Mouse (Mus musculus): ENCODE data around the gene Atp6v1g1.
A peak's percentile ranks its signal among the peaks of the same experiment; 100 is the strongest.

Atp6v1g1 gene

GRCm38 (mm10) chr4:63546441-63547055 lies 2.0 kb downstream of the Atp6v1g1 start:
- DNase-seq (ENCODE audit: low spot score) = no peak

- DNase-seq (ENCODE audit: low spot score) = no peak
These were observed 3.2 kb downstream of the Atp6v1g1 start for GRCm38 (mm10) chr4:63547799-63548198.

- DNase-seq (ENCODE audit: low spot score) = no peak
These were observed 3.9 kb downstream of the Atp6v1g1 start for GRCm38 (mm10) chr4:63548491-63548890.

DNA sequence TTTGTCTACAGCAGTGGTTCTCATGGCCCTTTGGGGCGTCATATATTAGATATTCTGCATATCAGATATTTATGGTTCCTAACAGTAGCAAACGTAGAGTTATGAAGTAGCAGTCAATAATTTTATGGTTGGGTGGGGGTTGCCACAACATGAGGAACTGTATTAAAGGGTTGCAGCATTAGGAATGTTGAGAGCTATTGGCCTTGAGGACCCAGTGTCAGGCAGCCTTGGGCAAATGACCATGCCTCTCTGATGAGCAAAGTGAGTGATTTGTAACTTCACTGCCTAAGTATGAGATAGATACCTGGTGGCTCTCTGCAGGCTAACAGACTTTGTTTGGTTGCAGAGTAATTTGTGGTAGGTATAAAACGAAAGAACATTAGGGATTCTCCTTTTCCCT lies 6.3 kb downstream of the Atp6v1g1 start:
- no peak for DNase-seq (ENCODE audit: low spot score)

DNA sequence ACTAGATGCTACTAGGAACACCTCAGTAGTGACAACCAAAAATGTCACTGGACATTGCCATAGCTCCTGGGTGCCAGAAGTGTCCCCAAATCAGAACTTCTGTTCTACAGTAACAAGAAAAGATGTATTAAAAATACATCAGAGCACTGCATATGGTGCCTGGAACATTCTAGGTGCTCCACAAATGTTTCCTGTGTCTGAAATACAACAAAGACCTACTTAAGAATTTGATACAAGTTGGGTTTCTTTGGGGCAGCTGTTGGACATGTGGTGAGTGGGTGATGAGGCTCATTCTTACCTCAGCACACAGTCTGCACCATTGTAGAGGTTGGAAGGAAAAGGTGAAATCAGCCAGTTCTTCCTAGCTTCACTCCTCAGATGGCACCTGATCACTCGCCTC lies 8.3 kb downstream of the Atp6v1g1 start:
- no peak for DNase-seq (ENCODE audit: low spot score)

- no peak for DNase-seq (ENCODE audit: low spot score)
These were observed 9.4 kb downstream of the Atp6v1g1 start for GRCm38 (mm10) chr4:63553789-63554576.

GRCm38 (mm10) chr4:63554616-63555015 lies 10.0 kb downstream of the Atp6v1g1 start:
- no peak for DNase-seq (ENCODE audit: low spot score)

DNA sequence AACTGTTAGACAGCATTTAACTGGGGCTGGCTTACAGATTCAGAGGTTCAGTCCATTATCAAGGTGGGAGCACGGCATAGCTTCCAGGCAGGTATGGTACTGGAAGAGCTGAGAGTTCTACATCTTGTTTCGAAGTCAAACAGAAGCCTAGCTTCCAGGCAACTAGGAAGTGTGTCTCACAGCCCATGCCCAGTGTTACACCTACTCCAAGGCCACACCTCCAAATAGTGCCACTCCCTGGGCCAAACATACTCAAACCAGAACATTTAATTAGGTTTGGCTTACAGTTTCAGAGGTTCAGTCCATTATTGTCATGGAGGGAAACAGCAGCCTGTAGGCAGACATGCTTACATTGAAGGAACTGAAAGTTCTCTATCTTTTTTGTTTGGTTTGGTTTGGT lies 10.5 kb downstream of the Atp6v1g1 start:
- no peak for DNase-seq (ENCODE audit: low spot score)

- DNase-seq (ENCODE audit: low spot score) = no peak
These were observed 12.1 kb downstream of the Atp6v1g1 start for GRCm38 (mm10) chr4:63556665-63557064.

DNA sequence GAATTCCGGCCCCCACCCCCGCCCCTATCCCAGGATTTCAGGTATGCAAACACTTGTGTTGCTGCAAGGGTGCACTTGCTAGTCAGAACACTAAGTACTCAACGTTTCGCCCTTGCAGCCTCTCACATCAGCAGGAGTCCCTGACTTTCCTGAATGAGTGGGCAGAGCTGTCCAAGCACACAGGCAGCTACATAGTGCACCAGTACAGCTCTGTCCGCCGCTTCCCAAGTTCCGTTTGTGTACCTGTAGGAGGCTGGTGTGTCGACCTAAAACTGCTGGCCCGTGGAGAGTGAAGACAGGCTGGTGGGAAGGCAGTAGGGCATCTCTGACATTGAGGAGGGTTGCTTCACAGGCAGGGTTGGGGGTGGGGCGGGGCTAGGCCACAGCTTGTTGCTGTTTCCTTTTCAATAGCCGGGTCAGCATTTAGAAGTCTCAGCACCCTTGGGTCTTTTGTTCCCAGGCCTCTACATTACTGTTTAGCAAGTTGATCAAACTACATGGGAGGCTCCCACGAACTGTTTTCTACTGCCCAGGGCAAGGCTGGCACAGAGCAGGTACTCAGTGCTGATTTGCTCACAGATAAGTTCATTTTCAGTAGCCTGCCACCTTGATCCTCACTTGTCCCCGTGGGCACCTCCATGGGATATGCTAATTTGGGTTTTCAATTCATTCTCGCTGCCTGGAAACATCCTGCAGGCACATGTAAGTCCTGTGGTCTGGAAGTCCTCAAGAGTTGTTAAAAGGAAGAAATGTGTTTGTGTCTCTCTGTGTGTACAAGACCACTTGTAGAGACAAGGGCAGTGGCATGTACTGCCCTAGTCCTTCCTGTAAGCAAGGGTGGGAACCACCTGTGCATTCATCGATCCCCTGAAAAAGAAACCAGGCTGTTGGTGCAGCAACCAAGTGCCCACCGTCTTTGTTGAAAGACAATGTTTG lies 12.8 kb downstream of the Atp6v1g1 start:
- DNase-seq (ENCODE audit: low spot score) = no peak

- DNase-seq (ENCODE audit: low spot score) = peak; percentile 72
These were observed 14.0 kb downstream of the Atp6v1g1 start, which contains the start of gene Tmem268 for GRCm38 (mm10) chr4:63558407-63559081. Gene Tmem268, plus strand, starts transcription at chr4:63558781.

GRCm38 (mm10) chr4:63559127-63559697 lies 14.6 kb downstream of the Atp6v1g1 start:
- no peak for DNase-seq (ENCODE audit: low spot score)

DNA sequence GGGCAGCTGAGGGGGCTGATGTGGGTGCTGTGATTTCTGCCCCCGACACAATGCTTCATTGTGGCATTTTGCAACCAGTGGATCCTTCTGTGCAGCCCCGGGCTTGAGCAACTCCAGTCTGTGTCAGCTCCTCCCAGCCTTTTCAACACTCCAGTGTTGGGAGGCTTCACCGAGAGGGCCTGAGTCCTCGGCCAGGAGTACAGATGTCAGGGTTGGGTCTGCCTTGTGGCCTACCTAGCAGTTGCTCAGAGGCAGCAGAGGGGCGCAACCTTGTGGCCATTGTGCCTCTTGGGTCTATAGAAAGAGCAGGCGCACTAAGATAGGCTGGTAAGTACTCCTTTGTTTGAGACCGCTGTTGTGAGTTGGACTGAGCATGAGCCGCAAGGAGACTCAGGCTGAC lies 15.5 kb downstream of the Atp6v1g1 start:
- no peak for DNase-seq (ENCODE audit: low spot score)

DNA sequence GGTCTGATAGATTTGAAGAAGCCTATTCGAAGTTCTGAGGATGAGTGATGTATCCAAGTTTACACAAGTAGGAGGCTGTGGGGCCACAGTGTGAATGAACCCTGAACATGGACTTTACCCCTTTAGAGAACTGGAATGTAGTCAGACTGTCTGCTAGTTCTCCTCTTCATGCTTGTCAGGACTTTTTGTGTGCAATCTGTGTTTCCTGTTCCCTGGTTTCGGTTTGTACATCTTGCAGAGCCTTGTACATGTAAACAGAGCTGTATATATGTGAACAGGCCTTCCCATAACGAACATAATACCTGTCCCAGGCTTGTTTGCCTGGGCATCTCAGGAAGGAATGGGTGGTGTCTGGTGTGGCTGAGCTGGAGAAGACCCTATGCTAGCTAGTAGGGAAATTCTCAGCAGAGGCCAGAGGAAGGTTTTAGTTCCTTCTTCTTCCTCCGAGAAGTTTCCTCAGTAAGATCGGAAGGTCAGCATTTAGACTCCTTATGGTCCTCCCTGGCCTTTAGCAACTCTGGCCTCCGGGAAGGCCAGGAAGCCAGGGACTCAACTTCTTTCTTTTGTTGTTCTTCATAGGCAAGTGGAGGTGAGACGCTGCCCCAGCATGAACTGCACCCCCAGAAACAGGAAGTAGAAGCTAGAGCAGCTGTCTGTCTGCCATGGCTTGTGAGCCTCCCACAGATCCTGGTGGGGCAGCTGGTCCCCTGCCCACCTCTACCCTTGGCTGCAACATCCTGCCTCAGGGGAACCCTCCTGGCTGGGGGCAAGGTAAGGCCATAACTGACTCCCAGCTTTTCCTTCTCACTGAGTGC lies 17.5 kb downstream of the Atp6v1g1 start:
- no peak for DNase-seq (ENCODE audit: low spot score)

DNA sequence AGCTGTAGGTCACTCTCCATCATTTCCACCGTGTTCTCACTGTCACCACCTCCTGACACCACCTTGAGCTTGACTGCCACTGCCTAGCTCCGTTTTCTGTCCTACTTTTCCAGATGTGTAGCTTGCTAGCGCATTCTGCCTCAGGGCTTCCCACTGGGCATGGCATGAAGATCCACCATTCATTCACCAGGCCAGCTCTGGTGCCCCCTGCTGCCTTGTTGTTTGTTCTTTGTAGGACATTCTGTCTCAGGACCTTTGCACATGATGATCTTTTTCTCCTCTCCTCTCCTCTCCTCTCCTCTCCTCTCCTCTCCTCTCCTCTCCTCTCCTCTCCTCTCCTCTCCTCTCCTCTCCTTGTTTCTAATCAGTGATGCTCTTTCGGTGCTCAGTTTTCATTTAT lies 18.2 kb downstream of the Atp6v1g1 start:
- no peak for DNase-seq (ENCODE audit: low spot score)

DNA sequence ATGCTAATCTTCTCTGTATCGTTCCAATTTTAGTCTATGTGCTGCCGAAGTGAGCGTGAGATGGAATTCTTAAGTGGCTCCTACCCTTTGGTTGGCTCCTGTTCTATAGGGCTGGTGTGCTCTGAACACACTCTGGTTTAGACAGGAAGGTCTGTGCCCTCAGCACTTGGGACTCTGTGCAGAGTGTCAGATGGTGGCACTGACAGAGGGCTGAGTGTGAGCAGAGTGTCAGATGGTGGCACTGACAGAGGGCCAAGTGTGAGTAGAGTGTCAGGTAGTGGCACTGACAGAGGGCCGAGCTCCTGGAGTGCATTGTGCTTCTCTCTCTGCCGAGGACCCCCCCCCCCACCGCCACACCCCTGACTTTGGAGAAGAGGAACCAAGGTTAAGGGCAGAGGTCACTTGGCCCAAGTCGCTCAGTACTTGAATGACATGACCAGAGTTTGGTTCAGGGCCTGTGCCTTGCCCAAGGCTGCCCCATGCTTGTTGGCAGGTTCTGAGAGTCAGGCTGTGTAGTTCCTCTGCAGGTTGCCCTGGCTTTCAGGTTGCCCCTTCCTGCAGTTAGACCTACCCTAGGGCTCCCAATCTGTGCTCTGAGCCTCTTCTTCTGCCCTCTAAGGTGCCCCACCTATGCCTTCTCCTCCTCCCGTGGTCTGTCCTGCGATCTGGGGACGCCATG lies 23.3 kb downstream of the Atp6v1g1 start:
- no peak for DNase-seq (ENCODE audit: low spot score)

DNA sequence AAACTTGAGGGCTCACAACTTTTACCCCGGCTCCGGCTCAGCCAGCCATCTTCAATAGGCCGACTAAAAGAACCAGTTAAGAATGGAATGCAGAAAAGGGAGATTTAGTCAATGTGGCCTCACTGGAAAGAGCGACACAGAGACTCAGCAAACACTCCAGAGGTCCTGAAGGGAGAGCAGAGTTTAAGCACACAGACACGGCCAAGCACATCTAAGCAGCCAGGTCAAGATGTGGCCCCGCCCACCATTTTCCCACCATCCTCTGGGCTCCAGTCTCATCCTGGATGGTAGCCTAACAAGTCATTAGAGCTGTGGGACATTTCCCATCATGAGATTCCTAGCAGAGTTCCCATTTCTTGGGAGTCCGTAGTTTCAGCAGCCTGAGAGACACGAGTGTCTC lies 24.8 kb downstream of the Atp6v1g1 start:
- DNase-seq (ENCODE audit: low spot score) = no peak

DNA sequence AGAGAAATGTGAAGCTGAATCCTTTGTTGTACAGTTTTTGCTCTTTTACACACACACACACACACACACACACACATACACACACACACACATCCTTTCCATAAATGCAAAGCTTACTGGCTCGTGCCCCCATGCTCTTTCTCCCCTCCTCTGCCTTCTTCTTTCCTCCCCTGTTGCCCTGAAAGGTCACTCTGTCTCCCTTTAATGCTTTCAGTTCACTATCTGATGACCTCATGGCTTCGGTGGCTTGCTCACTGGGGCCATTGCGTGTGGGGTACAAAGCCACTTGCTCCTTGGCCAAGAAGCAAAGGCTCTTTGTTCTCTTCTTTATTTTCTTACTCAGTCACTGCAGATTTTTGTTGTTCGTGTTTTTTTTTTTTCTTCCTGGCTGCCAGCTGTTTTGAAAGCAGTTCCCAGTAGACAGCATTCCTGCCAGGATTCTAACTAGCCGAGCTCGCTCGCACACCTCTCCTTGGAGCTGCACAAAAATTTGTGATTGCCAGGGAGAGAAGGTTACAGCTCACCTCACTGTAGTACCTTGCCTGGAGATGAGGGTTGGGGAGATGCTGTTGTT lies 25.7 kb downstream of the Atp6v1g1 start:
- DNase-seq (ENCODE audit: low spot score) = no peak

DNA sequence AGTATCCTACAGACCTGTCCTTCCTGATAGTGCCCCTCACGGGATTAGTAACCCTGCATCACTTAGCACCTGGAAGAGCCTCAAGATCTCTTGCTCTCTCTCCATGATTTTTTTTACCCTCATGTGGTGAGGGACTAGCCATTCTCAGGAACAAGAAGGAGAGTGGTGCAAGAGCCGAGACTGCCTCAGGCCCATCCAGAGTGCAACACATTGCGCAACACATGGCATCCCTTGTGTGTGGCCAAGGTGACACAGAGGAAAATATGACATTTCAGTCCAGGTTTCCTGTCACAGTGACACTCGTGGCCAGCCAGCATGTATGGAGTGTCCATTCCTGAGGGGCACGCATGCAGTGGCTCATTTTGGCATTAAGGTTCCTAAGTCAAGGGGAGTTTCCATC lies 28.0 kb downstream of the Atp6v1g1 start:
- no peak for DNase-seq (ENCODE audit: low spot score)

GRCm38 (mm10) chr4:63579649-63580048 lies 35.1 kb downstream of the Atp6v1g1 start:
- DNase-seq (ENCODE audit: low spot score) = no peak
